Mouse (Mus musculus) embryo, embryonic 11 days (tissue): ENCODE measurements around the gene Dennd6a.
"Not testable (repeated sequence)": the region's sequence is repeated elsewhere in the genome, so short reads cannot be mapped to it uniquely, and the experiment has no call there.

Experiments used
- DNase-seq: peaks from one replicate; pipeline ENCODE4 v3.0.0-alpha.2; 2015

The Dennd6a gene

DNA sequence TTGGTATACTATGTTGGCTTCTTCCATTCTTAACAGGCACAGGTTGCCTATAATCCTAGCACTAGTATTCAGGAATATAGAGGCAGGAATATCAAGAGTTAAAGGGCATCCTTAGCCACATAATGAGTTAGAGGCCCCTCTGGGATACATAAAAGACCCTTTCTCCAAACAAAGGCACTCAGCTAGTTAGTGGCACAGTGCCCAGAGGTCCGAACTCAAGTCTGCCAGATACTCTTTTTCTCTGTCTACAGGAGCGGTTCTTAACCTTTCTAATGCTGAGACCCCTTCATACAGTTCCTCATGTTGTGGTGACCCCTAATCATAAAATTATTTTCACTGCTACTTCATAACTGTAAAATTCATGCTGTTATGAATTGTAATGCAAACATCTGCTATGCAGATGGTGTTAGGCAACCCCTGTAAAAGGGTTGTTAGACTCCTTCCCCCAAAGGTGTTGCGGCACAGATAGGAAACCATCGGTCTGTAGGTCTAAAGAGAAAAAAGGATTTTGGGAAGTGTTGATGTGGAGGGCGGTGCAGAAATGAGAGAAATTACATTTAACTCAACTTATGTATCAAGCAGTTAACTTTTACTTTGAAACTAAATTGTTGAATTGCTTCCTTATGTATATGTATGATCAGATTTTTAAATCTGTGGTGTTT, 72.5 kb downstream of the Dennd6a start:
- DNase-seq: no peak

DNA sequence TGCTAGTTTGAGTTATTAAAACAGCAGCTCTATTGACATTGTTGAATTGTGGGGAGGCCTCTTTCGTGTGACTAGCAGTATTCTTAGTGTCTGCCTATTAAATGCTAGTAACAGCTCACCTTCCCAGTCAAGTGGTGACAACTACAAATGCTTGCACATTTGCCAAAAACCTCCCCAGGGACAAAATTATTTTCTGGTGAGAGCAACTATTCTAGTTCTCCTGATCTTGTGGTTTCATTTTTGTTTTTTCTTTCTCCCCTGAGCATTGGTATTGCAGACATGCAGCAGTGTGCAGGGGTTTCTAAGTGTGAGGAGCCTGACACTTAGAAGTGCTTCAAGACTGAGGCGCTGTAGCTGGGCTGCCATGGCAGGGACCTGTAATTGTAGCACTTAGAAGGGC, 74.2 kb downstream of the Dennd6a start:
- no peak for DNase-seq

DNA sequence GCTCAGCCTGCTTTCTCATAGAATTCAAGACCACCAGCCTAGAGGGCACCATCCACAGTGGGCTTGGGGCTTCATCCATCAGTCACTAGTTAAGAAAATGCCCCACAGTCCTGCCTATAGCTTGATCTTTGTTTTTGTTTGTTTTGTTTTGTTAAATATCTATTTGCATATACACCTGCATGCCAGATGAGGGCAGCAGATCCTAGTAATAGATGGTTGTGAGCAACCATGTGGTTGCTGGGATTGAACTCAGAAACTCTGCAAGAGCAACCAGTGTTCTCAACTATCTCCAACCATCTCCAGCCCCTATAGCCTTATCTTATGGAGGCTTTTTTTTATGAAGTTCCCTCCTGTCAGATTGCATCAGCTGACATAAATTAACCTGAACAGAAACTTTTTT, 78.2 kb downstream of the Dennd6a start:
- no peak for DNase-seq

DNA sequence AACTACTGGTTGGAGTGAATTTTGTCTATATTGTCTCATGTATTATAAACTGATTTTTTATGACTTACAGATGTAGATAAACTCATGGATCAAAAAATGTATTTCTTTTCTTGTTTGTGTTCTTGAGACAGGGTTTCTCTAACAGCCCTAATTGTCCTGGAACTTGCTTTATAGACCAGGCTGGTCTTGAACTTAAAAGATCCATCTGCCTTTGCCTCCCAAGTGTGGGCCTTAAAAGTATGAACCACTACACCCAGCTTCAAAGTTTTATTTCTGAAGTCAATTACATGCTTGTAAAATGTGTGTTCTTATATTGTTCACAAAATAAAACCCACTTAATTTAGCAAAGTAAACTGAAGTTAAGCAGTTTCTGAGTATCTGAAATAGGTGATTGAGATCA, 84.5 kb downstream of the Dennd6a start:
- no peak for DNase-seq

DNA sequence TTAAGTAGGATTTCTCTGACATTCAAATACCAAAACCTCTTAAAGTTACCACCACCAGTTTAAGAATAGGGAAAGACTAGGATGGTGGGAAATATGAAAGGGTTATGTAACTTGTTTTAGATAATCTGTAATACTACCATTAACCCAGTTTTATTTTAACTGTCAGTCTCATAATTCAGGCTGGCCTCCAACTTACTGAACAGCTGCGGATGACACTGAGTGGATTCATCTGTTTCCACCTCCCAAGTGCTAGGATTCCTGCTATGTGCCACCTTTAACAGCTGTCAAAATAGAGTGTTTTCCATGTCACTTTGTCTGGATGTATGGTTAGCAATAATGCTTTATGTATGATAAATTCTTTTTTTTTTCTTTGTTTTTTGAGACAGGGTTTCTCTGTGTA, 86.6 kb downstream of the Dennd6a start:
- no peak for DNase-seq

DNA sequence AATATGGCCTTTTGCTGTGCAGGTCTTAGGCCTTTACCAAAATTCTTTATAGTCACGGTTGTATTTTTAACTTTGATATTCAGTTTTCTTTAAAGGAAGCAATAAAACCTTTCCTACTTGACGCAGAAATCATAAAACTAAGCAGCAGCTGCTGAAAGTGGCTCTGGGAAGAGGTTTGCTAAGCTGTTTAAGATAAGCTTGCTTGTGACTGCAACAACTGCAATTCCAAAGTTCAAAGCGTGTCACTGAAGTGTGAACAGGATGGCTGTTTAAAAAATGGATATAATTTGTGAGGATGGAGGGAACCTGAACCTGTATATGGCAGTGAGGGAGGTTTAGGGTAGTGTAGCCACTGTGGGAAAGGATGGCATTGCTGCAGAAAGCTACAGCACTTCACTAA, 88.4 kb downstream of the Dennd6a start:
- no peak for DNase-seq

DNA sequence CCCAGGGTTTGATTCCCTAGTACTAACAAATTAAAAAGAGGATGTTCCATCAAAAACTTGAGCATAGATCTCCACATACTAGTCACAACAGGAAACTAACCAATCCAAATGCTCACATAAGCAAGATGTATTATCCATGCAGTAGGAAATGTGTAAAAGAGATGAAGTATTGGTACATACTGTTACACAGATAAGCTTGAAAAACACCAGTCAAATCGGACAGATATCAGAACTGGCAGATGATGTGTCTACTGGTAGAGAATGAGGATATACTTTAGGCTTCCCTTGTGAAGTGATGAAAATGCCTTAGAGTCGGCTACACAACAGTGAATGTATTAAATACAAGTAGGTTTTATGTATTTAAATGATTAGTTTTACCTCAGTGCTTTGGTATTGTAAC, 88.8 kb downstream of the Dennd6a start:
- DNase-seq: no peak

DNA sequence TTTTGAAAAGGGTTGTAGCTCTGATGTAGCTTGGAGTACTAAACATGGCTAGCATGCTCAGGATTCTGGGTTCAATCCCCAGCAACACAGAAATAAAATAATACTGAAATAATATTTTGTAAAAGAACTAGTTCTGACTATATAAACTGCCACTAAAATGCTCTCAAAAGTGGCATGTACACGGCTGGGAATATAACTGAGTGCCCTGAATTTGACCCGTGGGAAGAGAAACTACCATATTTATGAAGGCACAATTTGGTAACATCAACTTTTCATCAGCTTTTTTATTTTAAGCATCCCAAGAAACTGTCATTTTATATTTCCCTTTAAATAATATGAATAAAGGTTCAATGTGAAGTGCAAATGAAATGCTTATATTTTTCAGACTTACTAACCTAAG, 90.2 kb downstream of the Dennd6a start:
- no peak for DNase-seq

DNA sequence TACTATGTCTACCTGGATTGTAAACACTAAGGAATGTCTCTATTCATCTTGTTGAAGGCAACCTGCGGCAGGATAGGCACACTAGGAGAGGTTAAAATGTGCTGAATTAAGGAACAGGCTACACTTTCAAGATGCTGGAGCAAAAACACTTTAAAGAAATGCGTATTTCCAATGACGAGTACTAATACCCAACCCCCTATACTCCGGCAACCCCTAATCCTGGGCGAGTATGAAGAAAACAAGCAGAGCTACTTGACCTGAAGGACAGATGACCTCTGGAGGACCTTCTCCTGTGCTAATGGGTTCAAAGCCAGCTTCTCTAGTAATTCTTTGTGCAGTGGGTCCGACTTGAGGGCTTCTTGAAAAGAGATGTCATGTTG, 94.3 kb downstream of the Dennd6a start:
- no peak for DNase-seq

DNA sequence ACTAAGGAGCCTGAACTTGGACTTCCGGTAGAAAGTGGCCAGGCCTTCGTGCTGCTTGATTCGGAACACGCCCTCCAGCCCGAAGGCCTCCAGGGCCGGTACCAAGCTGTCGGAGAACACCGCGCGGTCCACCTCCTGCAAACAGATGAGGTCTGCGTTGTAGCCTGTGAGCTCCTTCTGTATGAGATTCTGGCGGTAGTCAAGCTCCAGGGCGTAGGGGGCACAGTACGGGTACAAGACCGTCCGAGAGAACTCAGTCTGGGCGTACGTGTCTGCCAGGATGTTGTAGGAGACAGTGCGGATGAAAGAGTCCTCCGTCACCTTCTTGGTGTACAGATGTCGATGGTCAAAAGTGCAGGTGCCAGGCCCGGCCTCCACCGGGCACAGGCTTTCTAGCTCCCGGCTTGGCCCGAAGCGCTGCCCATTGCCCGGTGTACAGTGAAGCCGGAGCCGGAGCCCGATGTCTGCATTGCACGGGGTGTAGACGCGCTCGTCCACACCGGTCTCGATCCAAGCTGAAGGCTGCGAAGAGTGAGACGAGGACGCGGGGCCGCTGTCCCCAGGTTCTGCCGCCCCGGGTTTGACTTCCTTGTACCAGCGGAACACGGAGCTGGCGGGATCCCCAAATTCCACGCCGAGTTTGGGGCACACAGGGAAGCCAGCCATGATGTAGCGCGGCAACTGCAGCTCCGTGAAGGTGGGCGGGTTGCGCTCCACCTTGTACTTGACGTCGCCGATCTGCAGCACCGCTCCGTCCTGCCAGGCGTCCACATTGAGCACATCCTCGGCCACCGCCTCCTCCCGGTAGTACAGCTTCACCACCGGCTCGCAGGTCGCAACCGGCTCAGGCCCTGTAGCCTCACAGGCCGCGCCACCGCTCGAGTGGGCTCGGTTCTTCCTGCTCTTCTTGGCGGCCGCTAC, 95.0 kb downstream of the Dennd6a start:
- peak; percentile 64 for DNase-seq

DNA sequence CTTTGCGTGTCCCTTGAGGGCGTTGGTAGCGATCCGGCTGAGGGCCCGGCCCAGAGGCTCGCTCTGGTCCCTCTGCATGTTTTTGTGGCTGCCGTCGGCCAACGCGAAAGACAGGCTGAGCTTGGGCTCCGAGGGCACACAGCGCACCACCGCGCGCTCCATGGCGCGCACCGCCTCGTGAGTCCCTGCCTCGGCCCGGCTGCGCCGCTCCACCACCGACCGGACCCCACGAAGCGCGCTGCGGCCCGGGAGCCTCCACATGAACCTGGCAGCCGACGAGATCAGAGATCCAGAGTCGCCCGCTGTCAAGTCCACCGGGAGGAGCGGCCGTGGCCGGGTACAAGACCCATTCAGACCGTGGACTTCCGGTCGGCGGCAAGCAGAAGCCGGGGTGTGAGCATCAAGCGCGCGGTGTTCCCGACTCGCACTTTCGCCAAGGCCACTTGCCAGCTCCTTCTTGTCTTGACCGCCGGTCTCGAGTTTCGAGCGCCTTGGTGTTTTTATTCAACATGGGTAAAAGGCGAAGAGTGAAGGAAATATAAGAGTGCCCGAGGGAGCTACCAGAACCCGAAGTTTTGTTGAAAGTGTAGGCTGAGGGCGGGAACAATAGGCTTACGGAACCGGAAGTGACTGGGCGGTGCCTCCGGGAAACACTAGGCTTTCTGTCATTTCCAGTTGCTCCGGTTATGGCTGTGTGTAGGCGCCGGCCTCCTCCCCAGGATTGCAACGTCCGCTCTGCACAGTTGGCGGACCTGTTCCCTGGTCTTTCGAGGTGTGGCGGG, 95.8 kb downstream of the Dennd6a start, which contains the start of gene Pde12:
Gene Pde12 (minus strand): TSS at position 592 of the 782 bp plus-strand sequence.
- peak; percentile 94 for DNase-seq

DNA sequence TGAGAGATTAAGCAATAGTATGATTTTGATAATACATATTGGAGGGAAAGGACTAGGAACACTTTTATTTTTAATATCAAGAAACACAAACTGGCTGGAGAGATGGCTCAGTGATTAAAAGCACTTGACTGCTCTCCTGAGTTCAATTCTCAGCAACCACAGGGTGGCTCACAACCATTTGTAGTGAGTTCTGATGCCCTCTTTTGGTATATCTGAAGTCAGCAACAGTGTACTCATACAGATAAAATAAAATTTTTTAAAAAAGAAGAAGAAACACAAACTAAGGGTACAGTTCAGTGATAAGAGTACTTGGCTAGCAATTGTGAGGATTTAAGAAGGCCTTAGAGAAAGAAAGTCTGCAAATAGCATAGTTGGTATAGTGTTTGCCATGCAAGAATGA, 97.3 kb downstream of the Dennd6a start:
- no peak for DNase-seq

DNA sequence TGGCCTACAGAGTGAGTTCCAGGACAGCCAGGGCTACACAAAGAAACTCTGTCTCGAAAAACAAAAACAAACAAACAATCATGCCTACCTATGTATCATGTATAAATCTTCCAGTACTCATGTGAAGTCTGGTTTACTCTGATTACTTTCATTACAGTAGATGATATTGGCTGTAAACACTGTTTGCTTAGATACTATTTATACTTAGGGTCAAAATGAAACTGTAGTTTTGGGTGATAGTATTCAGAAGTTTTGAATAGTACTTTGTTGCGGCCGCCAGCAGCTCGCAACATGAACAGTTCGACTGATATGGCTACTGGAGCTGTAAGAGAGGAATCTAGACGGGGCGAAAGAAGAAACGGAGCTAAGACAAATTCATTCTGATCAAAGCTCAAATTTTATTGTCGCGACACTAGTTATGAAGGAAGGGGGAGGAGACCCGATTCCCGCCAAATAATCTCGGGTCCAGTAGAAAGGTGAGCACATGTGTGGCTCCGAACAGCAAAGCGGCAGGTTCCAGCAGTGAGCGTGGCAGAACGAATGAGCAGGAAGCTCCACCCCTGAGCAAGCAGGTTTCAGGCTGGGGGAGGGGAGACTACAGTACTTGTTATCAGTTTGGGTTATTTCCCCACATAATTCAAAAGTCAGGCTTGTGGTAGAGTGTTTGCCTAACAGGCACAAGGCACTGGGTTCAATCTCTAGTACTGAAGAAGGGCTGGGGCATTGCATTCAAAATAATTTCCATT, 98.4 kb downstream of the Dennd6a start:
- DNase-seq: not testable (repeated sequence)

DNA sequence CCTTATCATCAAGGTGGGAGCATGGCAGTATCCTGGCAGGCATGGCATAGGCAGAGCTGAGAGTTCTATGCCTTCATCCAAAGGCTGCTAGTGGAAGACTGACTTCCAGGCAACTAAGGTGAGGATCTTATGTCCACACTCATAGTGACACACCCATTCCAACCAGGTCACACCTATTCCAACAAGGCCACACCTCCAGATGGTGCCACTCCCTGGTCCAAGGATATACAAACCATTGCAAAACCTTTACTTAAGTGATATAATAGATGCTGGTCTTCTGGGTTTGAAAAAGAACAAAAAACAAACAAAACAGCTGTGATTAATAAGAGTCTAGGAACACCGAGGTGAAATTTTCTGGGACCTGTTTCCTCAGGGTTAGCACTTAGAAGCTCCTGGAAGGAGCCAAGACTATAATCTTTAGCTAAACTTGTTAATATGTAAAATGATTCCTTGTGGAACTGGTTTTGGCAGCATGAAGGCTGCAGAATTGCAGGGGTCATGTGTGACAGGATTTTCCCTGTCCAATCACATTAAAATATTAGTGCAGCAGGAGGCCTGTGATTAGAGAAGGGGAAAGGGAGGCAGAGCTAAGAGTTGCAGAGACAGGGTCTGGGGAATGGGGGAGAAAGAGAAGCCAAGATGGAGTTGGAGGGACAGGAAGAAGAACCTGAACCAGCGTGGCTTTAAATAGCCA, 101.0 kb downstream of the Dennd6a start:
- DNase-seq: not testable (repeated sequence)

DNA sequence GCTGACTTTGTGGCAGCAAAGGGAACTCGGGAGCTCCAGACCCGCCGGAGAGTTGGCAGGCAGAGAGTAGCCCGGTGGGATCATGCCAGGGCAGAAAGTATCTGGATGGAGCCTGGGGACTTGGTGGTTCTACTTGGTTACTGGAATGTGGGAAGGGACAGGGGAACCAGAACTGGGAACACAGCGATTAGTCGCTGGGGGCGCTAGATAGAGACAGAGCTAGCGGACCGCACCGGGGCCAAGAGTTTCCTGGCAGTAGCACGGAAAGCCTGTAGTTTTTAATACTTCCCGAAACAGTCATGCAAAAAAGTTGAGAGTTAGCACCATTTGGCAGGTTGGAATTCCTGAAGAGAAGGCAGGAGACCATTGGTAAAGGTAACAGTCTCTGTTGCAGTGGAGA, 101.7 kb downstream of the Dennd6a start:
- peak; percentile 42 for DNase-seq

DNA sequence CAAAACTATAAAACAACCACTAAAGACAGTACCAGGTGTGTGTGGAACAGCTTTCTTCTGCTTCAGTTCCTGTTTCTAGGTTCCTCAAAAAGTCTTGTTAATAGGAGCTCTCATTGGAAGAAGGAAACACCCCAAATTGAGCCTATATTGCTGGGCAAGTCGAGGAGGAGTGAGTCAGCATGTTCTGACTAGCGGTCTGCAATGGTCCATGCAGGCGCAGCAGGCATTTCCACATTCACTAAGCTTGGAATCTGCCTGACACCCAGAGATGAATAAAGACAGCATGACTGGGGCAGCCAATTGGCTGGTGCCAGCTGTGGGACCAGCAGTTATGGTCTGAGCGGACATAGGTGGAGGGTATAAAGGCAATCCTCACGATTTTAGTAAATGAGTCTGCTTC, 102.1 kb downstream of the Dennd6a start:
- DNase-seq: no peak
